Mouse (Mus musculus) kidney, adult 8-10 months (tissue): ENCODE measurements around the gene Gpr160.

Experiments
- DNase-seq, 2 experiments: peaks; one replicate each; pipeline ENCODE4 v3.0.0; 2022

Gene Gpr160

GRCm38 (mm10) chr3:30904658-30905057 lies 48.9 kb downstream of the Gpr160 start:
- no peak for DNase-seq

GRCm38 (mm10) chr3:30917160-30917559 lies 61.4 kb downstream of the Gpr160 start:
- no peak for DNase-seq

- no peak for DNase-seq
Measured at GRCm38 (mm10) chr3:30927664-30928063, 71.9 kb downstream of the Gpr160 start.

GRCm38 (mm10) chr3:30929828-30930227 lies 74.1 kb downstream of the Gpr160 start:
- DNase-seq = no peak

GRCm38 (mm10) chr3:30934384-30934783 lies 78.6 kb downstream of the Gpr160 start:
- no peak for DNase-seq
